Mouse (Mus musculus) limb, embryonic 14.5 days (tissue): ENCODE measurements at regions not wholly inside any gene's neighbourhood (a gene's known extent, or its start where the extent isn't known, plus 50 kb on each side); places are given as distances from the start of the nearest gene placed in this dataset.

ENCODE experiments used
- ATAC-seq: fragments of 200-750 bp; cut with Nextera tagmentation; 2 replicates; pipeline ENCODE4 v1.8.0; 2017; ENCODE audit warnings: low read depth, moderate number of reproducible peaks, moderate TSS enrichment; ENCODE audit not compliant: low FRiP score
- DNase-seq: peaks from one replicate; pipeline ENCODE4 v3.0.0-alpha.2; 2015; ENCODE audit warnings: low spot score
- H3K27ac ChIP-seq: fragments of 300-500 bp; sonication (generic); replicated peaks from 2 replicates; pipeline ENCODE4 v1.5.1; 2014; ENCODE audit warnings: low read depth, mild to moderate bottlenecking, low read length, moderate library complexity, mixed read lengths
- H3K27me3 ChIP-seq: fragments of 300-500 bp; sonication (generic); 2 replicates; pipeline ENCODE4 v1.6.1; 2014; ENCODE audit warnings: low read length, mixed read lengths; ENCODE audit not compliant: control insufficient read depth, insufficient read depth
- H3K36me3 ChIP-seq: fragments of 300-500 bp; sonication (generic); 2 replicates; pipeline ENCODE4 v1.6.1; 2014; ENCODE audit warnings: mild to moderate bottlenecking, low read length, moderate library complexity, mixed read lengths; ENCODE audit not compliant: control insufficient read depth, insufficient read depth
- H3K4me1 ChIP-seq: fragments of 300-500 bp; sonication (generic); 2 replicates; pipeline ENCODE4 v1.6.1; 2014; ENCODE audit warnings: antibody characterized with exemption, low read length, mixed read lengths; ENCODE audit not compliant: control insufficient read depth, insufficient read depth
- H3K4me2 ChIP-seq: fragments of 300-500 bp; sonication (generic); replicated peaks from 2 replicates; pipeline ENCODE4 v1.6.1; 2014; ENCODE audit warnings: low read depth, mild to moderate bottlenecking, low read length, moderate library complexity; ENCODE audit not compliant: severe bottlenecking
- H3K4me3 ChIP-seq: fragments of 300-500 bp; sonication (generic); replicated peaks from 2 replicates; pipeline ENCODE4 v1.5.1; 2014; ENCODE audit warnings: low read length
- H3K9ac ChIP-seq: fragments of 300-500 bp; sonication (generic); 2 replicates; pipeline ENCODE4 v1.6.1; 2014; ENCODE audit warnings: mild to moderate bottlenecking, low read depth, low read length, moderate library complexity; ENCODE audit not compliant: severe bottlenecking
- H3K9me3 ChIP-seq: fragments of 300-500 bp; sonication (generic); 2 replicates; pipeline ENCODE4 v1.6.1; 2016; ENCODE audit warnings: low read length; ENCODE audit not compliant: control insufficient read depth
- POLR2A ChIP-seq: fragments of 200-500 bp; IDR thresholded peaks from 2 replicates; pipeline ENCODE4 v1.8.0; 2012; ENCODE audit warnings: inconsistent platforms, mild to moderate bottlenecking, moderate library complexity, borderline replicate concordance; ENCODE audit not compliant: insufficient read depth, insufficient read length; ENCODE audit errors: extremely low read depth
- WGBS: fragments of 180-500 bp; shearing (Covaris S2); extraction: QIAGEN DNeasy Blood & Tissue Kit; methylation state at CpG from one replicate; pipeline ENCODE4 v1.1.7; 2014; 5-methylcytosine and 5-hydroxymethylcytosine counted together

DNA sequence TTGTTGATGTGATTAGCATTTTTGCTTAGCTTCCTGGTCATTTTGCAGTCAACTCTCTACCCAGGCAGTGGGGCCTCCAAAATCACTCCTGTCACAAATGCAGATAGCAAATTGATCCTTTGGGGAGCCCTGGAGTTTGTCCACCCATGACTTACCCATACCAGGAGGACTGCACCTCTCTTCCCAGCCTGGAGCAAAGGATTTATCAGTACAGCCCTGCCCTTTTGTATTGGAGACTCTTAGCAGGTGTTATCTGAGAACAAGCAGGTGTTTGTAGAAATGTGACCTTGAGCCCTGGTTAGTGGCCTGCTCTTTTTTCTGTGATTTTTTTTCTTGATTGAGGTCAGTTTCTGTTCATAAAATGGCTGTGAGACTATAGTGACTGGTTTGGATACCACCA lies 392.6 kb downstream of the Bcl11a start:
- Histone ChIP-seq H3K9ac (no peak overlapping the region), H3K27me3 (no peaks in the 10 kb centered on the region), H3K4me3 (no peak overlapping the region), H3K9me3 (no peaks in the 10 kb centered on the region), H3K4me1 (0 out of 2 replicates have a peak, but pooled peaks cover 2% of the 10 kb centered on the region), H3K36me3 (no peaks in the 10 kb centered on the region), H3K27ac (no peak overlapping the region), H3K4me2 (no peak overlapping the region)
- ATAC-seq, result no peak
- DNase-seq, result no peak
- TF ChIP-seq POLR2A, result no peak

DNA sequence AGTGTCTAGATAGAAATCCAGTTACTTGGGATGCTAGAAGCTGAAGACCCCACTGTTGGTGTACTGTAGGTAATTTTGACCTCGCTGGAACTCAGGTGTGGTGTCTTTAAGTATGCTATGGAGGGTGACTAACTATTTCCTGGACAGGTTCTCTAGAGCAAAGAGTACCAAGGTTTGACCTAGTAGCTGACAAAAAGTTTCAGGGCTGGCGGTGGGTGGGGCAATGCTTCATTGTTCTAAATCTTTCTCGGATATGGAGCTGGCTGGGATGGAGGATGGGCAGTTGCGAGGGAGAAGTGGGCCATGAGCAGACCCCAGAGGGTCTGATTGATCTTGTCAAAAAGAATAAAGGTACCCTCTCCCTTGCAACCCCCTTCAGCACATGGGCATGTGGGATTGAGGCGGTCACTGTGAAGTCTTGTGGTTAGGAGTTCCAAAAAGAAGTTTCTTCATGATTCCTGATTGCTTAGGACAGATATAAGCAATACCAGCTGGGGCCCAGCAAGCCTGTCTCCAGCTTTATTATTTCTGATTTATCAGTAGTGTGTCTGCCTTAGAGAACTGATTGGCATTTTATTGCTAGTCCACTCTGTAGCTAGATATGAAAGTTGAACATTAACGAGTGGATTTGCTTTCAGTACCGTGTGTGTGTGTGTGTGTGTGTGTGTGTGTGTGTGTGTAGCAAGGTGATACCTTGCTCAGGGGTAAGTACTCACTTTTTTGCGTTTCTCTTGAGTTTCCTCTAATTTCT lies 394.9 kb downstream of the Bcl11a start:
- no peak overlapping the region for H3K27ac ChIP-seq
- no peaks in the 10 kb centered on the region for H3K27me3 ChIP-seq
- WGBS, result 76% methylated on average over 8 of the region's 8 CpGs
- H3K4me2 ChIP-seq, result no peak overlapping the region
- H3K36me3 ChIP-seq, result no peaks in the 10 kb centered on the region
- H3K9me3 ChIP-seq, result no peaks in the 10 kb centered on the region
- H3K4me1 ChIP-seq, result 0 out of 2 replicates have a peak, but pooled peaks cover 2% of the 10 kb centered on the region
- TF ChIP-seq POLR2A, result no peak
- no peak overlapping the region for H3K4me3 ChIP-seq
- DNase-seq, result no peak
- ATAC-seq, result no peak
- H3K9ac ChIP-seq, result no peak overlapping the region

DNA sequence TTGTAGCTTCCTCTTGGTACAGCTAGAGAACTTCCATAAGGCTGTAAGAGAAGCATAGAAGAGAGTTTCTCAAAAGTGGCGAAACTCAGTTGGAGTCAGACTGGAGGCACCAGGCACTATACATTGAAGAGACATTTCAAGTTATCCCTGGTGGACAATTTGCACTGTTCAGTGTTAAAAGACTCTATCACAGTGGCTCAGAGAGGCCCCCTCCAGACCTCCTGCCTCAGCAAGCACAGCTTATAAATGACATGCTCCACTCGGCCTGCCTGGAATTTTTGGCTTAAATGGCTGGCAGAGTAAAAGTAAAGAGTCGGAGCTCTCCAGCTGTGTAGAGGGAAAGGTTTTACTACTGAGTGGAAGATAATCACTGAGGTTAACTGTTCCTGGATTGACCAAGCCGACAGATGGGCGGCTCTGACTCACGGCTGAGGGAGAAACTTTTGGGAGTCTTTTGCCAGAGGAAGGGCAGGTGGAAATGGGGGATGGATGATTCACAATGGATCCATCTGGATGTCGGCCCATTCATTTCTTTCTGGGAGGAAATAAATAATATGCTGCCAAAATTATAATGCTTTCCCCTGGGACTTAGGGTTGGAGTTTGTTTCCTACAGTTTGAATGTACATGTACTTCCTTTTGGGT lies 395.6 kb downstream of the Bcl11a start:
- Histone ChIP-seq H3K27me3 (no peaks in the 10 kb centered on the region), H3K27ac (no peak overlapping the region), H3K36me3 (no peaks in the 10 kb centered on the region), H3K4me2 (no peak overlapping the region), H3K9ac (no peak overlapping the region), H3K4me1 (0 out of 2 replicates have a peak, but pooled peaks cover 2% of the 10 kb centered on the region), H3K9me3 (no peaks in the 10 kb centered on the region), H3K4me3 (no peak overlapping the region)
- peak; percentile 44; the same call in 1 of the 2 replicates for ATAC-seq
- peak; percentile 66 for DNase-seq
- no peak for TF ChIP-seq POLR2A
- WGBS, result 27% methylated on average over 7 of the region's 7 CpGs

- WGBS, result 34% methylated on average over 11 of the region's 11 CpGs
- no peak for ATAC-seq
Measured at GRCm38 (mm10) chr11:24502722-24503424, 425.0 kb downstream of the Bcl11a start.

DNA sequence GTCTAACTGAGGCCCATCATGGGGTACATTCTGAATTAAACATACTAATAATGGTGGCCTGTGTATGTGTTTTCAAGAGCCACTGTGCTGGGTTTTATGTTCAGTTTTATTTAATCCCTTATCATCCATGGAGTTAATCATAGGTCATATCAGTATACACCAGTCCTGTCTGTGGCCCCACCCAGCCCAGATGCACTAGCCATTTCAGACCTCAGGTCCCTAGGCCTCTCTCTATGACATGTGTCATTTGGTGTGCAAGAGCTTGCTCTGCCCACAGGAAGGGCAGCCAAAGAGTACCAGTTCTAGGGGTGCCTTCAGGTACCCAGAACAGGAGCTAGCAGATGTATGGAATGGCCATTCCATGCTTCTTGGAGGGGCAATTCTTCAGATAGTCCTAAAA lies 437.7 kb downstream of the Bcl11a start:
- H3K4me3 ChIP-seq, result no peak overlapping the region
- H3K4me2 ChIP-seq, result no peak overlapping the region
- no peaks in the 10 kb centered on the region for H3K36me3 ChIP-seq
- no peak overlapping the region for H3K9ac ChIP-seq
- ATAC-seq, result no peak
- H3K9me3 ChIP-seq, result no peaks in the 10 kb centered on the region
- H3K27me3 ChIP-seq, result no peaks in the 10 kb centered on the region
- no peak for TF ChIP-seq POLR2A
- no peaks in the 10 kb centered on the region for H3K4me1 ChIP-seq
- no peak for DNase-seq
- no peak overlapping the region for H3K27ac ChIP-seq

More at GRCm38 (mm10) chr11:24502722-24503424, 425.0 kb downstream of the Bcl11a start:
- Histone ChIP-seq H3K4me1 (no peaks in the 10 kb centered on the region), H3K9ac (no peak overlapping the region), H3K4me2 (no peak overlapping the region), H3K27me3 (no peaks in the 10 kb centered on the region), H3K9me3 (no peaks in the 10 kb centered on the region), H3K4me3 (no peak overlapping the region), H3K36me3 (no peaks in the 10 kb centered on the region), H3K27ac (no peak overlapping the region)
- TF ChIP-seq POLR2A, result no peak
- peak; percentile 13 for DNase-seq
